Mouse (Mus musculus) kidney, postnatal 0 days (tissue): ENCODE measurements around the gene Tbc1d1. TPM values are rescaled to one million over a fixed set of nuclear protein-coding genes. Genes with fewer than 3 reads are reported as not detected.

Experiments used
- ATAC-seq: fragments of 200-750 bp; cut with Nextera tagmentation; replicated peaks from 2 replicates; pipeline ENCODE4 v1.8.0; 2017; ENCODE audit warnings: low read depth, moderate number of reproducible peaks, moderate TSS enrichment, moderate library complexity; ENCODE audit not compliant: low FRiP score
- DNase-seq: peaks from one replicate; pipeline ENCODE4 v3.0.0-alpha.2; 2016; ENCODE audit warnings: low spot score
- H3K27ac ChIP-seq: fragments of 300-500 bp; sonication (generic); 2 replicates; pipeline ENCODE4 v1.5.1; 2014; ENCODE audit warnings: mild to moderate bottlenecking
- H3K27me3 ChIP-seq: fragments of 300-500 bp; sonication (generic); 2 replicates; pipeline ENCODE4 v1.6.1; 2014; ENCODE audit warnings: low read length, mixed read lengths; ENCODE audit not compliant: insufficient read depth
- H3K36me3 ChIP-seq: fragments of 300-500 bp; sonication (generic); 2 replicates; pipeline ENCODE4 v1.6.1; 2014; ENCODE audit warnings: low read length, mixed read lengths; ENCODE audit not compliant: insufficient read depth
- H3K4me1 ChIP-seq: fragments of 300-500 bp; sonication (generic); replicated peaks from 2 replicates; pipeline ENCODE4 v1.6.1; 2014; ENCODE audit warnings: antibody characterized with exemption, low read length, mixed read lengths; ENCODE audit not compliant: insufficient read depth
- H3K4me2 ChIP-seq: fragments of 300-500 bp; sonication (generic); 2 replicates; pipeline ENCODE4 v1.6.1; 2014; ENCODE audit warnings: mild to moderate bottlenecking, low read length, moderate library complexity, mixed read lengths
- H3K4me3 ChIP-seq: fragments of 300-500 bp; sonication (generic); replicated peaks from 2 replicates; pipeline ENCODE4 v1.5.1; 2014; ENCODE audit warnings: low read depth, low read length
- H3K9ac ChIP-seq: fragments of 300-500 bp; sonication (generic); 2 replicates; pipeline ENCODE4 v1.6.1; 2014; ENCODE audit warnings: low read depth, low read length
- H3K9me3 ChIP-seq: fragments of 300-500 bp; sonication (generic); replicated peaks from 2 replicates; pipeline ENCODE4 v1.6.1; 2016; ENCODE audit warnings: low read length, inconsistent platforms, mixed read lengths
- CTCF ChIP-seq: IDR thresholded peaks from 2 replicates; pipeline ENCODE4 v1.5.1; 2016; ENCODE audit warnings: antibody characterized with exemption, low read depth, mild to moderate bottlenecking, moderate library complexity
- WGBS: fragments of 180-500 bp; shearing (Covaris S2); extraction: QIAGEN DNeasy Blood & Tissue Kit; methylation state at CpG from one replicate; pipeline ENCODE4 v1.1.7; 2014; 5-methylcytosine and 5-hydroxymethylcytosine counted together
- polyA plus RNA-seq: library from polyadenylated mRNA; unstranded; fragments of >200 nt; fragmentation: Nextera tagmentation; extraction: Ambion mirVana; gene quantifications from 2 replicates; pipeline ENCODE4 v1.2.1, GENCODE M21; 2015

The Tbc1d1 gene
- polyA plus RNA-seq, 1 experiment from 2014 or later, result 26.2 TPM

DNA sequence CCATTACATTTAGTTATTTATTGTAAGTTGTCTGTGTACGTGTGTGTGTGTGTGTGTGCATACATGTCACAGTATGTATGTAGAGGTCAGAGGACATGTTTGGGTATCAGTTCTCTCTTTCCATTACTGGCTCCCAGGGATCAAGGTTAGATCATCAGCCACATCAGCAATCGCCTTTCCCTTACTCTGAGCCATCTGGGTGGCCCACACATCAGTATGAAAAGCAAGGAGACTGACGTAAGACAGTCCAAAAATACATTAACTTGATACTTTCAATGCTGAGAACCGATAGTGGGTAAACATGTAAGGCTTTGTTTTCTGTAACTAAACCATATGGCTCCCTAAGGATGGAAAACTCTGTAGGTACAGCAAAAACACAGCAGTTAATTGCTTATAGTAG lies 54.7 kb downstream of the Tbc1d1 start:
- ATAC-seq (no peak), DNase-seq (no peak)
- Histone ChIP-seq H3K27me3 (no peaks in the 10 kb centered on the region), H3K4me2 (no peak overlapping the region), H3K9ac (no peak overlapping the region), H3K9me3 (no peaks in the 10 kb centered on the region), H3K4me3 (no peak overlapping the region), H3K4me1 (peaks cover 7% of the 10 kb centered on the region; the same call in 1 of the 2 replicates), H3K36me3 (no peaks in the 10 kb centered on the region), H3K27ac (no peak overlapping the region)
- no peak for TF ChIP-seq CTCF
- 70% methylated on average over 4 of the region's 4 CpGs for WGBS

DNA sequence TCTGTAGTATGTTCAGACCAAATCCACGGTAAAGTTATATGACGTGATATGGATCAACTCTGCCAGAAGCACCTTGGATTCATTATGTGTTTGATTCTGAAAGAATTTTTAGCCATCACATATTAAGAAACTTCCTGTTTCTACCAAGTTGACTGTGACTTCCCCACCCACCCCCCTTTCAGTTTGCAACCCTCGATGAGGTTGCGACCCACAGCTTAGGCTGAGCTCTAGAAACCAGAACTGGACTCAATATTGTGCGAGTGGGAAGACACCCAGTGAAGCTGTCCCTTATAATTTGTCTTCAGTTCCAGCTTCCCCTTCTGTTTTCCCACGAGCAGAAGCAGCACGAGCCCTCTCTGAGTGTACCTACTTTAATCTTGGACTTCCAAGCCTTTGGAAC lies 55.2 kb downstream of the Tbc1d1 start:
- Histone ChIP-seq H3K36me3 (no peaks in the 10 kb centered on the region), H3K4me1 (peaks cover 7% of the 10 kb centered on the region; the same call in 1 of the 2 replicates), H3K4me3 (no peak overlapping the region), H3K4me2 (no peak overlapping the region), H3K9ac (no peak overlapping the region), H3K27me3 (no peaks in the 10 kb centered on the region), H3K9me3 (no peaks in the 10 kb centered on the region), H3K27ac (no peak overlapping the region)
- DNase-seq (no peak), ATAC-seq (no peak)
- WGBS, result 76% methylated on average over 7 of the region's 7 CpGs
- no peak for TF ChIP-seq CTCF

DNA sequence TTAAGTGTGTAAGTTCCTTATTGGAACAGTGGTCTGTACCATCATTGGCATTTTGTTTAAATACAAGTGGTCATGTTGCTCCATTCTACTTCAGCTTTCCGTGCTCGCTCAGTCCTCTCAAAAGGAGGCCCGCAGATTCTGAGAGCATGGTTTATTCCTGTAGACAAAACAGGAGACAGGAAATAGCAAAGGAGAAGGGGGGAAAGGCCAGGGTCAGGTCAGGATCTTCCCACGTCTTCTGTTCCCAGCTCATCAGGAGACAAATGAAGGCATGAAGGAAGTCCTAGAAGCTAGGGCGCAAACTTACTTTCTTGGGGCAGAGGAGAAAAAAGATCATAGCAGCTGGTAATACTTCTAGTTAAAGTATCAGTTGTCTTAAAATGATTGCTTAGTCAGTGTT lies 56.1 kb downstream of the Tbc1d1 start:
- Histone ChIP-seq H3K9ac (no peak overlapping the region), H3K9me3 (no peaks in the 10 kb centered on the region), H3K4me3 (no peak overlapping the region), H3K4me1 (peaks cover 7% of the 10 kb centered on the region; the same call in 1 of the 2 replicates), H3K4me2 (no peak overlapping the region), H3K27ac (no peak overlapping the region), H3K27me3 (no peaks in the 10 kb centered on the region), H3K36me3 (no peaks in the 10 kb centered on the region)
- ATAC-seq, result no peak
- DNase-seq, result peak; percentile 61
- 43% methylated on average over 5 of the region's 5 CpGs for WGBS
- no peak for TF ChIP-seq CTCF

DNA sequence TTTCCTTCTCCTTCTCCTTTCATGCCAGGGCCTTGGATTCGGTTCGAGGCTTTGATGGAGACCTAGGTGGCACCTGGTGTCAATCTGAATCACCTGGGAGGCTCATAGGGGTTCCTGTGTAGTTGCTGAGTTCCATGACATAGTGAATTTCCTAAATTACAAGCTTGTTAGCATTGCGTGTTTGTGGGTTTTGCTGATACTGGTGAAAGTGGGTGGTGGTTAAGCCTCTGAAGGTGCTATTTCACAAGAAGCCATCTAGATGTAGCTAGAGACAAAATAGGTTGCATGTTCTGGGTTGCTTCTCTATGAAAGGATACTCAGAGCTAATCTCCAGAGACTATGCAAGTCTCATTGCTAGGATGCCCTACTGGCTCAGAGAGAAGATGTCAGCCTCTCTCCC lies 56.5 kb downstream of the Tbc1d1 start:
- H3K27ac ChIP-seq, result 0 out of 2 replicates have a peak overlapping the region, but pooled peaks have one; percentile 8
- no peak overlapping the region for H3K4me2 ChIP-seq
- 67% methylated on average over 3 of the region's 3 CpGs for WGBS
- H3K27me3 ChIP-seq, result no peaks in the 10 kb centered on the region
- H3K4me3 ChIP-seq, result no peak overlapping the region
- H3K4me1 ChIP-seq, result peaks cover 12% of the 10 kb centered on the region; the same call in 1 of the 2 replicates
- TF ChIP-seq CTCF, result no peak
- H3K36me3 ChIP-seq, result no peaks in the 10 kb centered on the region
- DNase-seq, result no peak
- no peaks in the 10 kb centered on the region for H3K9me3 ChIP-seq
- no peak overlapping the region for H3K9ac ChIP-seq
- no peak for ATAC-seq

DNA sequence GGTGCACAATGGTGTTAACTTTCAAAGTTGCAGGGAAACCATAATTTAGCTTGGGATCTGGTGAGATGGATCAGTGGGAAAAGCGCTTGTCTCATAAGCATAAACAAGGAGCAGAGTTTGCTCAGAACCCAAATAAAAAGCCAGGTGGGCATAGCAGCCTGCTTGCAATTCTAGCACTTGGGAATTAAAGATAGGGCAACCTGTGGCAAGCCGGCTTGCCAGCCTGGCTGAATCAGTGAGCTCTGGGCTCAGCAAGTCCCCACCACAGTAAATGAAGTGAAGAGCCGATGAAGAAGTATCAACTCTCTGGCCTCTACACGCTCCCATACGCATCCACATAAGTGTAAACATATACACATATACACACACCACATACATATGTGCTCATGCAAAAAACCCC lies 59.7 kb downstream of the Tbc1d1 start:
- Histone ChIP-seq H3K4me1 (peaks cover 25% of the 10 kb centered on the region), H3K4me3 (no peak overlapping the region), H3K27ac (no peak overlapping the region), H3K4me2 (no peak overlapping the region), H3K36me3 (no peaks in the 10 kb centered on the region), H3K27me3 (no peaks in the 10 kb centered on the region), H3K9ac (no peak overlapping the region), H3K9me3 (no peaks in the 10 kb centered on the region)
- no peak for DNase-seq
- no peak for TF ChIP-seq CTCF
- 98% methylated on average over 5 of the region's 5 CpGs for WGBS
- no peak for ATAC-seq

GRCm38 (mm10) chr5:64216326-64216725 lies 60.2 kb downstream of the Tbc1d1 start:
- no peak for ATAC-seq
- Histone ChIP-seq H3K4me3 (no peak overlapping the region), H3K27ac (no peak overlapping the region), H3K4me1 (peaks cover 25% of the 10 kb centered on the region), H3K4me2 (no peak overlapping the region), H3K36me3 (no peaks in the 10 kb centered on the region), H3K27me3 (no peaks in the 10 kb centered on the region), H3K9ac (no peak overlapping the region), H3K9me3 (no peaks in the 10 kb centered on the region)
- DNase-seq, result no peak
- 86% methylated on average over 4 of the region's 4 CpGs for WGBS
- no peak for TF ChIP-seq CTCF

DNA sequence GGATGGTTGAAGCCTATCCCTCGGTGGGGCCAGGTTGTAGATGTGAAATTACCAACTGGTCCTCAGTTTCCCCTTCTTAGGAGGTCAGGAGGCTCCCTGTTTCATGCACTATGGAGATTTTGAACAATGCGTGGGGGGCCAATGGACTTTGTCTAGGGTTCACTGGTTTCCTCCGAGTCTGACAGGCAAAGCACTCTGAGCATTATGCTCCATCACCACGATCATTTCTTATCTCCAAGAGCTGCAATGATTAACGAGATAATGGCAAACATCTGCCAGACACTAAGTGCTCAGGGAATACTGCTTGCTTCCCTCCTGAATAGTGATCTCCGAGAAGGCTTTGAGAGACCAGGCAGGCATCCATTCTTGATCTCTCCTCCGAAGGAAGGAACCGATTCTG lies 61.2 kb downstream of the Tbc1d1 start:
- DNase-seq (no peak), ATAC-seq (no peak)
- Histone ChIP-seq H3K4me1 (peaks cover 22% of the 10 kb centered on the region), H3K9ac (no peak overlapping the region), H3K9me3 (no peaks in the 10 kb centered on the region), H3K27me3 (no peaks in the 10 kb centered on the region), H3K36me3 (no peaks in the 10 kb centered on the region), H3K4me2 (no peak overlapping the region), H3K27ac (no peak overlapping the region), H3K4me3 (no peak overlapping the region)
- WGBS, result 43% methylated on average over 8 of the region's 8 CpGs
- no peak for TF ChIP-seq CTCF
